Mouse (Mus musculus): ENCODE results near the gene Glis3.
A peak's percentile ranks its signal among the peaks of the same experiment; 100 is the strongest.

Glis3 gene

DNA sequence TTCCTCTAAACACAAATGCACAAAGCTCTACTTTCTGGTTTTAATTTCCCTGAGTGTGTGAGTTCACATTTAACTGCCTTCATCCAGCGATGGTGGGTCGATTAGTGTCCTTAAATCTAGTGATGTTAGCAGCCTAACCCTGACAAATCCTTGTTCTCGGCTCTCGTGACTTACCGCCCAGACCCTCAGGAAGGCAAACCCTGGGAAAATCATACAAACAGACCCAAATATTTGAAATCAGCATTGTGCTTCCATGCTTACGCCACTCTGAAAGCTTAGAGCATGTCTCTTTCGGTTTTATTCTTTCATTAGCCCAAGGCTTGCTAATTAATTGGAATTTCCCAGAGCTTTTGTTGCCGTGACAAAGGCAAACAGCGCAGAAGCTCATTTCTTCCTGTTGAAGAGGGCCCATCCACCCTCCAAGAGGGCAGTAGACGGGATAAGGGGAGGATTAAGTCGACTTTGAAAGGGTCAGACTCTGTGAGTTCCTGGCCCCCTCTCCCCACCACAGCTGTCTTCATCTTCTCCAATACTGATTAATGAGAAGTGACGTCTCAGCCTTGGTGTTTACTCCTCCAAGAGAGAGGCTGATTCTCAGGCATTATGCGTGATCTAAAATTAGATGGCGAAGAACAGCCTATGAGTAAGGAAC, 100.0 kb downstream of the Glis3 start:
- DNase-seq = no peak

DNA sequence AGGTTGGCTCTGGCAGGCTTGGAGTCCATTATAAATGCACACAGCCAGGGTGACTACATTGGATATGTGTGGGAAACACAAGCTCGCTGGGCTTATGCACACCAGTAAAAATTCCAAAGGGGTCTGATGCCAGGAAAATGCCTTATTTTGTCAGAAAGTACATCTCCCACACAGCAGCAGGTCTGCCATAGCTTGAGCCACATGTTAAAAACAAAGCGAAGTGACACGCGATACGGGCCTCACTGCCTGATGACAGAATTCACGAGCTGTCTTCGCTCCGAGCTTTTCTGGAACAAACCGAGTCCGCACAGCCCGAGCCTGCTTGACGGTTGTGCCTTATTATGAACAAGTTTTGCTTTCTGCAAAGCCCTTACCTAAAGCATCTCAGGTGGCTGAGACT, 102.9 kb downstream of the Glis3 start:
- DNase-seq = no peak

DNA sequence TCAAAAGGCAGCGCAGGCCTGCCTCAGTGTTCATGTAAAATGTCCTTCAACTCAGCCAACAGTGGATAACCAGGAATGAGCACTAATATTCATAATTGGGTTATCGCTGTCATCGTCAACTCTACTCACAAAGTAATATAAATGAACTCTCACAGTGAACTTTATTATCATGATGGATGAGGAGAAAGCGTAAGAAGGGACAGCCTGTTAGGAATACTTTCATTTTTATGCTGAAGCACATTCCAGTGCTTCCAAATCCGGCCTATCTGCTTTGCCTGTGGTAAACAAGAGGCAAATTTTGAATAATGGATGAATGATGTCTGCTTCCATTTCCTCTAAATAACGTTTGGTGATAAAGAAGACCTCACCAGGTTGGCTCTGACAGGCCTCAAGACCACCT, 103.3 kb downstream of the Glis3 start:
- DNase-seq = no peak

DNA sequence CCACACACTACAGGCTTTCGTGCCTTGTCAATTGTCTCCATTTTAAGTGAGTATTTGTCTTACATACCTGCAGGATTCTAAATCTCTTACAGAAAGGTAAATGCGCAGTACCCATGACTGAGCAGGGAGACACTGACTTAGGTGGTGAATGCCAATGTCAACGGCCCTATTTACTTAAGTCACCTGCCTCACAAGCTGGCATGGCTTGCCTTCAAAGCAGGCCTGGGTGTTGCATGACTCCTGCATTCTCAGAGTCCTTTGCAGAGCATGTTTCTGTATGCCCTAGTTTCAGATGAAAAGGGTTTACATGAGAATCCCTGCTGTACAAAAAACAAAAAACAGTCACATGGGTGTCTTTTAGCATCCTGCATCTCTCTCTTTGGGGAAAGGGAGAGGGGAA, 106.2 kb downstream of the Glis3 start:
- no peak for DNase-seq

DNA sequence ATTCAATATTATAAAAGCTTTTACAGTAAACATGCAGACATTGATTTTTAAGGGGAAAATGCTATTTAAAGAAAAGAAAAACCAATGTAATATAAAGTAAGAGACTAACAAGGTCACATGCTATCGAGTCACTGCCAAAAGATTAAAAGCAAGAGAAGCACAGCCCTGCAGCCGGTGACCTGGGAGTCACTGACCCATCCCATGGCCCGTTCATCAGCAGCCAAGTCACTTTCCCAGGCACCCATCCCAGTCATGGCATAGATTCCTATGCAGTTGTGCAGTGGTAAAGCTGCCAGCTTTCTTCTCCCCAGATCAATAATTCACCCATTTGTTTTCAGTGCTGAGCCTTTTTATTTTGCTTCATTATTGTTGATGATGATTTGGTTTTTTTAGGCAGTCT, 110.0 kb downstream of the Glis3 start:
- peak; percentile 59 for DNase-seq

DNA sequence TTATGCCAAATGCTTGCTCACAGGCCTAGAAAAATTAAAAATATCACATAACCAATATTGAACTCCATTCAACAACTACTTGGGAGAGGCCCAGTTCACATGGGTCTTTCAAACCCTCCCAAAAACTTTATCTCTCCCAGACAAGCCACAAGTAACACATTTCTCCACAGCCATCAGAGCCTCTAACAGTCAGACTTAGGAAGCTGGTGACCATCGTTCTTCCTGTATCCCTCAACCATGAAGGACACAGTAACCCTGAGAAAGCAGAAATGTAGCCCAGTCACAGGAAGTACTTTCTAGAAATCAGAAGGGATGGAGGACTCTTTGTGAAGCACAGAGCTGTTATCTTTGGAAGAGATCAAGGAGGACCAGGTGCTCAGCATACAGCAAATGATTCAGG, 112.8 kb downstream of the Glis3 start:
- DNase-seq = no peak

DNA sequence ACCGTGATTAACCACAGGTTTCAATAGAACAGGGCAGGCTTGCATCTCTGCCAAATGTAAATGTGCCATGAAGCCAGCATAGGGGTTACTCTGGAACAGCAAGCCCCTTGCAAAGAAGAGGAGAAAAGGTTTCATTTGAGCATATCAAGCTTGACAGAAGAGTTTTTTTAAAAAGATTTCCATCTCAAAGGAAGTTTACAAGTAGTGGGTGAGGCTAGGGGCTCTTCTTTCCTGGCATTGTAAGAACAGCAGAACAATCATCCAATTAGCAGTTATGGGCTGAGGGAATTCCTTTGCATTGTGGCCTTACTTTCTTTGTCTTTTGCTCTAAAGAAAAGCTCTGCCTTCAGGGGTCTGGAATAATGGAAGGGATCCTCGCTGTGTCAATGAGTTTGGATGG, 113.3 kb downstream of the Glis3 start:
- no peak for DNase-seq

DNA sequence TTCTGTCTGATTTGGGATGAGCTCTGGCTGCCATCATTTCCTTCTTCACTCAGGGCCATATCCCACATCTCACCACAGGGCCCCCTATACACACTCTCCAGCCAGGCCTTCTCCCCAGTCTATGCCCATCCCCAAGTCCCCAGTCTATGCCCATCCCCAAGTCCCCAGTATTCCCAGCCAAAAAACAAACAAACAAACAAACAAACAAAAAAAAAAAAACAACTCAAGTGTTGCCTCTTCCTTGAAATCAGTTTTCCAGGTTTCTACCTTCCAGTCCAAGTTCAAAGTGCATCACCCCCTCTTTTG, 118.2 kb downstream of the Glis3 start:
- no peak for DNase-seq

DNA sequence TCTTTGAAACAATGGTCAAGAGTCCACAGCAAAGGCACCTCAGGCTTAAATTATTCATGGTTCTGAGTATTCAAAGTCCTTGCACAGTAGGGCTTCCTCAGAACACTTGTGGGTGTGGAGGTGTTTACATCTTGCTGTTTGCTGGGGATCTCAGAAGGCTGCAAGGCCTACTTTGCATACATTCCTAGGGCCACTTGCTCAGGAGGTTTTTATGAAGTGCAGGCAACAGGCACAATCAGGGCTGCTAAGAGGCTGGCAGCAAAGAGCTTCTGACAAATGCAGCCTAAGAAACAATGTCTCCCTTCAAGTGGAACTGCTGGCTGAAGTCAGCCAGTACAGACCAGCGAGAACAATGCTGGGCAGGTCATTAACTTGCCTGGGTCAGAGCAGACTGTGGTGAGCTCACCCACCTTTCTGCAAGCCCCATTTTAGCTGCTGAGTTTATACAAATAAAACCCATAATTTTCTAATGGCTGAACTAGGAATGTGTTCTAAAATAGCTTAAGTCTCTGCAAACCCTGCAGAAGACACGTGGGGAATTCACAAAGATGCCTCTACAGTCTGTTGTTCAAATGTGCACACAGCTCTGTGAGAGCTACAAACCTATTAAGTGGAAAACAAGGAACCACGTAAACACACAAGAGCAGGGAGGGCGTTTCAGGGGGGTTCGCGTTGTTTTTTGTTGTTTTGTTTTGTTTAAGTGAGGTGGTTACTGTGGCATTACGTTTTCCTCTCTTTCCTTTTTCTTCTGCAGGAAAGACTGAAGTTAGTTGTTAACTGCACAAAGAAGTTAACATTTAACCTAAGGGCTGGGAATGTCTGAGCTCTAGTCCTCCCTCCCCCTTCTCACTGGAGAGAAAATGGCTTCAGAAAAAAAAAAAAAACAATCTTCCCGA, 118.8 kb downstream of the Glis3 start:
- DNase-seq = peak; percentile 62

DNA sequence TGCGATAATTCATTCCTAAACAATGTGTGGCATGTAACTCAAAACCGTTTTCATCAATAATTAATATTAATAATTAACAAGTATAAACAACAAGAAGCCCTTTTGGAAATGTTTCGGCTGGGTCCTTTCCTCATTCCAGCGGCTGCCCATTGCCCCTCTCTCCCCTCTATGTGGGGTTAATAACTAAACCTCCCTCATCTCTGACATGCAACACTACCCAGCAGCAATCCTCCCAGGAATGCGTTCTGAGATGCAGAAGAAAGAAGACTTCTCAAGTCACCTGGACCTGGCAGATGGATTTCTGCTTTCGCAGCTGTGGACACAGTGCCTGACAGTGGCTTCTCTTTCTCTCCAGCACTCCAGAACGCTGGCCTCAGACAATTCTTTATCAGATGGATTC, 120.0 kb downstream of the Glis3 start:
- DNase-seq = peak; percentile 71

DNA sequence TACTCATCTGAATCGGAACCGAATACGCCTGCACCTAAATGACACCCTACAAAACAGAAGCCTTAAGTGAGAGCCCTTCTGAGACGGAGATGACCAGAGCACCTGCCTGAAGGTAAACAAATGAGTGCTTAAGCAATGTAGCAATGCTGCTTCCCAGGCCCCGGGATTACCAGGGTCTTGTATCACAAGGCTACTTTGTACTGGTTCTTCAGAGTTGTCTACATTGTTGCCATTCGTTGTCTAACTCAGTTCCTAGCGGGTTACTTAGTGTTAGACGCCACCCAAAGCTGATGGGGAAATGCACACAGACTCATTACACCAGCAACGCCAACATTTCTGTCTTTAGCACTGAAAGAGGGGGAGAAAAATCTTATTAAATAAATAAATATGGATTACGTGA, 120.5 kb downstream of the Glis3 start:
- DNase-seq = peak; percentile 41

DNA sequence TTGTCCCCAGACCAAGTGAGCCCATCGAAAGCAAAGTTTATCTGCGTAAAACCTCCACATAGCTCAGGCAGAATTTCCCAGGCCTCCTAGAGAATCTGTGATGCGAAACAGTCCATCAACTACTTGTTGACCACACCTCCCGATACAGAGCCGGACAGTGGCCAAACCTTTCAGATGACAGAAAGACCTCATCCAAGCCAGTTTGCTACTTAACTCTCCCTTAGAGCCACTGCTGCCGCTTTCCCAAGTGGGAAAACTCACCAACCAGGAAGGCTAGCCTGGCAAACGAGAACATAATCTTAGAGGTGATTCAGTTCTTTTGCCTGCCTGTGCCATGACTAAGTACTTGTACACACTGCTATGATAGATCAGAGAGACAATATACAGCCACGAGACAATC, 121.2 kb downstream of the Glis3 start:
- peak; percentile 69 for DNase-seq

DNA sequence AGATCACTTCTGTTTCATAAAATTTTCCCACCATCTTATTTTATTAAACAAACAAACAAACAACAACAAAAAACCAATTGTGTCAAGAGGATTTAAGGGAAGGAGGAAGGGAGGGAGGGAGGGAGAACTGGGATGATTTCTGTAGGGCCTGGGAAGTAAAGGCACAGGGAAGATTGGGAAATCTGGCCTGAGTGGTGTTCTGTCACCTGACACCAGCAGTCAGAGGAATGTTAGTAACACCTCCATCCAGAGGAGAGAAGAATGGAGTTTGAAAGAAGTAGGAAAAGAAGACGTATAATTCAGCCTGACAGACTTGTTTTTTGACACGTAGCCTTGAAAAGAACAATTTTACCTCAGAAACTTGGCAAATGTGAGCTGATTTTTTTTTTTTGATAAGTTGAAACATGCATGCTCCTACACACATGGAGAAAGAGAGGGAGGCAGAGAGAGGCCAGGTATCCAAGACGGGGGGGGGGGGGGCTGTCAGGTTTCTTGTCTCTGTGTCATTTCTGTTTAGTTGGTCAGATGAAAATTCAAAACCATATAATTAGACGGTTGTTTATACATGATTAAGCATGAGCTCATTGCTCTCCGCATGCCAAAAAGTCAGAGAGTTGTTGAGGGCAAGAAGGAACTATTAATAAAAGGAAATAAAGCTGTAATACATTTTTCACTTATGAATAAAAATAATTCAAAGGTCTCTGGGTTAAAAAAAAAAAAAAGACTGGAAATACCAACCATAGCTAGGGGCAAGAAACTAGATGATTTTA, 122.1 kb downstream of the Glis3 start:
- no peak for DNase-seq

DNA sequence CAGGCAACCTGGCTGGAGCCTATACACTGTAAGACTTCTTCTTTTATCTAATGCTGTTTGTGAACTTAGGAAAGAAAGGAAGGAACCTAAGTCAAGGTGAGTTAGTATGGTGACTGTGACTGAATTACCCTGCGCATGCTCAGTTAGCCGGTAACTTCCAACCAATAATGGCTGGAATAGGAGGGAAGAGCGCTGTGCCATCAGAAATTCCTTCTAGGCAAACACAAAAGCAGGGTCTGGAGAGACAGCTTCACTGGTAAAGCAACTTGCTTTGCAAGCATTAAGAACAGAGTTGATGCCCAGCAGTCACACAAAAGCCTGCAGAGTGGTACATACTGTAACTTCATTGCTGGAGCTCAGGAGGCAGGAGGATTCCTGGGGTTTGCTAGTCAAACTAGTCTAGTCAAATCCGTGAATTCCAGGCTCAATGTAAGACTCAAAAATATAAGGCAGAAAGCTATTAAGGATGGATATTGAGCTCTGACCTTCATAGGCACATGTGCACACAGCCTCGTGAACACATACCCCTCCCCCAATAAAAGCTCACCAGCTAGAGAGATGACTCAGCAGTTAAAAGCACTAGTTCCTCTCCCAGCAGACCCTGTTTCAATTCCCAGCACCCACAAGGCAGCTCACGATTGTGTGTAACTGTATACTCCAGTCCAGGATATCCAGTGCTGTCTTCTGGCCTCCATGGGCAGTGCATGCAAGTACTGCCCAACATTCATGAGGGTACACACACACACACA, 124.5 kb downstream of the Glis3 start:
- no peak for DNase-seq

DNA sequence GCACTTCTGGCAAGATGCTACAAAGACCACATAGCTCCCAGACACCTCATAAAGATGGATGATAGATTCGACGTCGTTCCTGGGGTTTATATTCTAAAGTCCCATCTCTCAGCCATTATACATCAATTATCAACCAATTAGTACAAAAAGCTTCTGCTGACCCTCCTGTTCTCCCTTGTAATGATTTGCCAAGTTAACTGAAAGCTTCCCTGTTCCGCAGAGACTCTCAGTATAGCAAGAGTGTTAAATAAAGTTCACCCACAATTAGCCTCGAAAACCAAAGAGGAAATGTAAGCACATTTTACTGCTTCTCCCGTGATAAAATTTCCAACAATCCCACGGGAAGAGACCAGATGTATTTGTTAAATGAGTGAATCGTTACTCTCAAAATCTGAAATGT, 129.3 kb downstream of the Glis3 start:
- DNase-seq = no peak

DNA sequence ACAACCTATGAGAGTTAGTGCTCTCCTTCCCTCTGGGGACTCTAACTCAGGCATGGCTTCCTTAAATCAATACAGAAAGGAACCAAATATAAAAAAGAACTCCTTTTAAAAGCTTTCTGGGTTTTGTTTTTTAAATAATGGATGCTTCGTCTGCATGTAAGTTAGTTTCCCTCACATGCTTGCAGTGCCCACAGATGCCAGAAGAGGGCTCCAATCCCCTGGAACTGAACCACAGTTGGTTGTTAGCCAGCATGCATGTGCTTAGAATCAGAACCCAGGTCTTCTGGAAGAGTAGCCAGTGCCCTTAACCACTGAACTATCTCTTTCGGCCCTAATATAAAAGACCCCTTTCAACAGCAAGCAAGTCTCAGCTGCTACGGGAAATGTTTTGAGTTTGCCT, 132.9 kb downstream of the Glis3 start:
- DNase-seq = no peak

DNA sequence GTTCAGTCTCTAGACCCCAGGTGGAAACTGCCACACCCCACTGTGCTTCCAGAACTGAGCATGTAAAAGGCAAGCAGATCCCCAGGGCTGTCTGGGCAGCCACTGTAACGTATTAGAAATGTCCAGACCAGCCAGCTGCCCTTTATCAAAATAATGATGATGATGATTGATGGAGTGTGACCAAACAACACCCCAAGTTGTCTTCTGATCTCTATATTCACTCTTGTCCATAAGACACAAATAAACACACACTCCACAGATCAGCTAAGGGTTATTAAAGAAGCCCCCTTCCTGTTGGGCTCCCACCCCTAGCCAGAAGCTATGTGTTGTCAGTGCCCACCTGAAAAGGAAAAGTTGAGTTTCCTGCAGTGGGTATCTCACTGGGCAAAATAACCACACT, 134.4 kb downstream of the Glis3 start:
- DNase-seq = no peak

DNA sequence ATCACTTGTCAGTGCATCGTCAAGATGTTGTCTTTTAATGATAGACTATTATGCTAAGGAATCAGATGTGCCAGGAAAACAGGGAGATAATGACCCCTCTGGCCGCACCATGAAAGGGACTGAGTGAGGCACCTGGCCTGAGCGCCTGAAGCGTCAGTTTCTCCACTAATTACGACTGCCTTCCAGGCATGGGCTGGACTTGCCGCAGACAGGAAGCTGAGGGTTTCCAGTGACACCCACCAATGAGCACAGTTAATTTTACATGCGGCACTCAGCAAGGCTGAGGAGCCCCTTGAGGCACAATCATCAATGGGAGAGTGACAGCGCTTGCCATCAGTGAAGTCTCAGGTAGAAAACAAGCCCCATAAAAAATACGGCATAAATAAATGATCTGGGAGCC, 141.1 kb downstream of the Glis3 start:
- DNase-seq = no peak

DNA sequence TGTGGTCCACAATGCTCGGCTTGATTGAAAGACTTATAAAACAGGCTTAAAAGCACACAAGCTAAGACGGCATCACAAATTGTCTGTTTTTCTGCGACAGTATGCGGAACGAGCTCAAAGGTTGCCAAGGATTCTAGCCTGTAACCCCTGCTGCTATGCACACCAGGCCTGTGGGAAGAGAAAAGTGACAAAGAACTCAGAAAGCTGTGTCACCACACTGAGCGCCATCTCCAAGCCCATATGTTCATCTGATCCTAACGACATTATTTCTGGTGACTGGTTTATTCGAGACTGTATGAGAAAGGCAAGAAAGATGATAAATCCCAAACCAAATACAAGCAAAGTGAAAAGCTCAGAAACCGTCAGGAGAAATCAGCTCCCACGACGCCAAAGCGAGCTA, 144.9 kb downstream of the Glis3 start:
- DNase-seq = no peak

DNA sequence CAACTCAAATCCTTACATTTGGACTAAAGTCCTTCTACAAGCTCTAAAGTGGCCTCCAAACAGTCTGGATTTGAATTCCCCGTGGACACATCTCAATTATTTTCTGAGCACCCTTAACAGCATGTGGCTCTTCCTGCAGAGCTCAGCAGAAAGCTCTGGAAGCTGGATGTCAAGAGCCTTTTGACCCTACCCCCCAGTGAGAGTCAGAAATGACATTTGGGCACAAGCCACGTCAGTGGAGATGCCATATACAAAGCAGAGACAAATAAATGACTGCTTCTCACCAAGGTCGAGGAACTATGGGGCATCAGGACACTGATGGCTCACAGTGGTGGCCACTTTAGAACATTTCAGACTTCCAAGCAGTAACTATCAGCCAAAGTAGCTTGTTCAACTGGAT, 146.3 kb downstream of the Glis3 start:
- DNase-seq = no peak

DNA sequence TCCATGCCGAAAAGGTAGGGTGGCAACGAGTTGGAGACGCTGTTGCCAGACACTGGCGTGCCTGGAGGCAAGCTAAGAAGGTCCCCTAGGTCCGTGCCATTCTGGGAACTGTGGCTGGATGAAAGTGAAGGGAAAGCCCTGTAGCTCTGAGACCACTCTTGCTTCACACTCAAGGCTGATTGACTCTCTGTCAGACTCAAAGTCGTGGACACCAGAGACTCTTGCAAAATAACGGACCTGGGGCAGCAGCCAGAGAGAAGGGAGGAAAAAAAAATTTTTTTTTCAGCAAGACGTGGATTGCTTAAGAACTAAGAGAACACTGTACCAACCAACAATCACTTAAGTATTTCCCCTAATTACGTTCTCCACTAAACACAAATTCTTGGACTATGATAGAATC, 148.1 kb downstream of the Glis3 start:
- no peak for DNase-seq

DNA sequence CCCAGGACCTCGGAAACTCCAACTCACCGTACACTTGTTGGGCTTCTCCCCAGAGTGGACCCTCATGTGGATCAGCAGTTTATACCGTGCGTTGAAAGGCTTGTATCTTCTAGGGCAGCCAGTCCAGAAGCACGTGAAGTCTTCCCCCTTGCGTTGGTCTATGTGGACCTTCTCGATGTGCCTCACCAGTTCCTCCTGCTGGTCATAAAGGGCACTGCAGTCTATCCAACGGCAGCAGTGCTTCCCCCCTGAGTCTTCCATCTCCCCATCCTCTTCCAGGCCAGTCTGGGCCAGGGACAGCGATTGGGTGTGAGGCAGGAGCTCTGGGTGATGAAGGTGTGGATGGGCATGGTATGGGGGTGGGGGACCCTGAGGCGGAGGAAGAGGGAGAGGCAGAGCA, 149.0 kb downstream of the Glis3 start:
- no peak for DNase-seq

DNA sequence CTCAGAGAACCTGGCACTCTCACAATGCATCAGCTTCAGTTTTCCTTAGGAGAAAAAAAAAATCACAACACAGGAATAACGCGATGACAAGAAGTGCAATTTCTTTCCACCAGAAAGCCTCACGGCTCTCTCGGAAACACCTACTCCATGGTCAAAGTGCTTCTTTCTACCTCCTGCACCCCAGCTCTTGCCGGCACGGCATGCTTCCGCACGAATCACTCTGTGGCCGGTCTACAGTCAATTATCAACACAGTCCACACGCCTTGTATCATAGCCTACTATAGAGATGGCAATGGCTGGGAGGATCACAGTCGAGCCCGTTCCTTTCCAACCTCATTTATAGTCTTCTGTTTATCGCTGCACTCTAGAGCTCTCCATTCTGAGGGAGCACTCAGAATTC, 150.9 kb downstream of the Glis3 start:
- no peak for DNase-seq
